Mouse (Mus musculus): ENCODE data around the gene Pwp2. TPM values are rescaled to one million over a fixed set of nuclear protein-coding genes. Genes with fewer than 3 reads are reported as not detected.
"Not testable (repeated sequence)": the region's sequence is repeated elsewhere in the genome, so short reads cannot be mapped to it uniquely, and the experiment has no call there.

The Pwp2 gene
- total RNA-seq, 2 experiments from 2014 or later, result 7.2 to 18.6 TPM

DNA sequence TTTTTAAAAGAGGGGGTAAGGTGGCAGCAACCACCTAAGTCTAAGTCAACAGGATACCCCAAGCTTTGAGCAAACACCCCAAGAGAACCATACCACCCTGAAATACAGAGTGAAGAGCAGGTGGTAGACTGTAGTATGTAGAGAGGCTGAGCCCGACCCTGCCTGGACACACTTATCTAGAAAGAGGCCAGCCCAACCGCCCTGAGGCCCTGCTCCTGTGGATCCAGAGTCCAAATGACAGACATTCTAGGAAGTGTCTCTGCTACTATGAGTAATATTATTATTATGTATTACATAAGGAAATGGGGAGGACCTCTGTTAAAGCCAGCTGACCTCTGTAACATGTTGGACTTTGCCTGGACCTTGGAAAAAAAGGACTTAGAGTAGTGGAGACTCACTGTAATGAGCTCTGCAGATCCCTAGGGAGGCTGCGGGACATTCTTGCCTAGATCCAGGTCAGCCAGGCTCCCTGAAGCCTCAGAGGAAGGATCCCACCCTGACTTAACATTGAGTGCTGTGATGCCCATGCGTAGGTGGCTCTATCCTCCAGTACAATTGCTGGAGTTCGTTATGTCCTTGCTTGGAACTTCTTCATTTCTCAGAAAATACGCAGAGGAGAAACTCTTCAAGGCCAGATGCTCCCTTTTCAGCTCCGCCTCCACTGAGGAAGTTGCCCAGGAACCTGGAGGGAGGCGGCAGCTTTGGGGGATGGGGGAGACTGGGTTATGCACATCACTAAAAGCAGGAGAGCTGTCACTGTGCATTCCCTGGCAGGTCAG, 41.0 kb downstream of the Pwp2 start:
- ATAC-seq (replicated peaks; ENCODE audit: poor library complexity), result peak; percentile 18; the same call in 1 of the 2 replicates

DNA sequence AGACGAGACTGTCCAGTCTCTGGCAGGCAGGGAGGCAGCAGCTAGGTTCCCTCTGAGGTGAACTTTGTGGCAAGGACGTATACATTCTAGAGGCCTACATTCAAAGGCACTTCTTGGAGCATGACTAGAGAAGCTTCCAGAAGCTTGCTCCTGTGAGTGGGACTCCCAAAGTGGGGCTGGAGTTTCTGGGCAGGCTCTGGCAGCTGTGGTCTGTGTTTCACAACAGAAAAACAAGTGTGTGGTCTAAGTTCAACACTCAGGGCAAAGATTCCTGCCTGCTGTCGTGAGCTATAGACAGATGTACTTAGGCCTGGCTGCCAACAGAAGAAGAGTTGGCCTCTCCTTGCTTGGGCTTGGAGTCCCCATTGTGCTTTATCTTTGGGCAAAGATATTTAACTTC, 44.1 kb downstream of the Pwp2 start:
- ATAC-seq (replicated peaks; ENCODE audit: poor library complexity), result no peak

DNA sequence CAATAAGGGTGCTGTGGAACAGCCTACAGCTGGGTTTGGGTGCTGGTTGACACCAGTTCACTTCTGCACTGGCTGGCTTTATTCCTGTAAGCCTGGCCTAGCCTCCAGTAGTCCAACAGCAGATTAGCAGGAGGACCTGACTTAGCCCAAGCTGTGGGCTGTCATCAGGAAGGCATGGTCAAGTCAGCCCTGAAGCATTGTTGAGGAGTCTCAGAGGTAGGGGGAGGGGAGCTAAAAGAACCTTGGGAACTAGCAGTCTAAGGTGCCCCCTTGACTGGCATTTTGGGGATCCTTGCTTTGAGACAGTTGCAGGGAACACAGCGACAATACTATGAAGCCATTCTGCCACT, 44.7 kb downstream of the Pwp2 start:
- no peak for ATAC-seq (replicated peaks; ENCODE audit: poor library complexity)

DNA sequence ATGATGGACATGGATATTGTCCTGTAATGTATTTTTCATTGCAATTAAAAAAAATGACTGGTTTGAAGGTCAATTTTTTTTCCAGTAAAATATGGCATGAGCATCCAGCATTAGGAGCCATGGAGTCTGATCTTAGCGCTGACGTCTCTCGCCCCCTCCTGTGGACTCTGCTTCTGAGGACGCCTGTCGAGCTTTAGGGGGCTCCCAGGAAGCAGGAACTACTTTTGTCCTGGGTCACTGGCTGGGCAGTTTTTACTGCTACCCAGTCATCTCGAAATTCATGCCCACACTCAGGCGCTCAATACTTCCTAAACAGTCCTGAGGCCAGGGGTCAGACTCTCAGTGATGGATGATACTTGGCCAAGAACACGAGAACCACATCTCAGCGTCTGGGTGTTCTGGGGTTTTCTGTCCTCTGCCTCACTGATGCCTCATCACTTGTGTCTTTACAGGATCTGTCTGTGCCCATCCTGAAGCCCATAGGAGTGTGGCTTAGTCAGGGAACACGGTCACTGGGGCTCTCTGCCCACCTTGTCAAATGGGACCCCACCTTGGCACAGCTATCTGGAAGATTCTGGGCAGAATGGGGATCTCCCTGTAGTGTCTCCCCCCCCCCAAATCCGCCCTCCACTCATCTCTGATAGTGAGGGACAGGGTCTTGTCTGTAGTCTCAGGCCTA, 45.2 kb downstream of the Pwp2 start:
- ATAC-seq (replicated peaks; ENCODE audit: poor library complexity), result no peak

DNA sequence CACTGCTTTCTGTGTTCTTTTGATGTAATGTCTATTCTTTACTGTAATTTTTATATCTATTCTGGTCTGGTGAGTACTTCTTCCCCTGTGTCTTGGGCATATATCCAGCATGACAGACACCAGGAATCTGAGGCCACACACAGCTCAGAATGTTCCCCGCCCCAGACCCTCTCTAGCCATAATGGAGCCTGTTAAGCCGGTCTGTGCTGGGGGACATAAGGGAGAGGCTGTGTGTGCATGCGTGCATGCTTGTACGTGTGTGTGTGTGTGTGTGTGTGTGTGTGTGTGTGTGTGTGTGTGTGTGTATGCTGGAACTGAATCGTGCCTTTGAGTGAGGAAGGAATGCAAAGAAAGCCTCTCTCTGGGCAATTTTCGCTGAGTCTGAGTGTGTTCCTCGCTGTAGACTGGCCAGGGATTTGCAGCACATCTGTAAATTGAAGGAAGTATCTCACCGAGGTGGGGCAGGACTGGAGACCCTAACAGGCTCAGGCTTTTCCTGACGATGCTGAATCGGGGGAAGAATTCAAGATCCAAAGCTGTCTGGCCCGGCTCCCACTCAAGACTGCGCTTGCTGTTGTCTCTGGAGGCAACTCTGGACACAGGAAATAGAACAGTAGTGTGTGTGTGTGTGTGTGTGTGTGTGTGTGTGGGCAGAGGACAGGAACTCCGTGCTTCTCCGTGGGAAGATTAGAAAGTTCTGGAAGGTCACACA, 46.0 kb downstream of the Pwp2 start:
- no peak for ATAC-seq (replicated peaks; ENCODE audit: poor library complexity)

DNA sequence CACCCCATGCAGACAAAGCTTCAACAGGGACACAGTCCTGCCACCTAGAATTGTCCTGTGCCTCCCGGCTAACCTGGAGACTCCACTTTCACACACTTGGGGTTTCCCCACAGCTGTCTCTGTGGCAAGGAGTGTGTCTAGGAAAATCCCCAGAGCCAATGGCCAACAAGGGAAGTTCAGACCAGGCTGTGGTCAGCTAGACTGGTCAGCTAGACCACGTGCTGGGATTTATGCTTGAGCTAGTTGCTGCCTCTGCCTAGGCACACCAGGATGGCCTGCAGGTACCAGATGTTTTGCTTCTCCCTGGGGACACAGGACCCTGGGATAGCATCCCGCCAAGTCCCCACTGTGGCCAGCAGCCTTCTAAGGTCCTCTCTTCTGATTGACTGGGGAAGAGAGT, 47.8 kb downstream of the Pwp2 start:
- no peak for ATAC-seq (replicated peaks; ENCODE audit: poor library complexity)

DNA sequence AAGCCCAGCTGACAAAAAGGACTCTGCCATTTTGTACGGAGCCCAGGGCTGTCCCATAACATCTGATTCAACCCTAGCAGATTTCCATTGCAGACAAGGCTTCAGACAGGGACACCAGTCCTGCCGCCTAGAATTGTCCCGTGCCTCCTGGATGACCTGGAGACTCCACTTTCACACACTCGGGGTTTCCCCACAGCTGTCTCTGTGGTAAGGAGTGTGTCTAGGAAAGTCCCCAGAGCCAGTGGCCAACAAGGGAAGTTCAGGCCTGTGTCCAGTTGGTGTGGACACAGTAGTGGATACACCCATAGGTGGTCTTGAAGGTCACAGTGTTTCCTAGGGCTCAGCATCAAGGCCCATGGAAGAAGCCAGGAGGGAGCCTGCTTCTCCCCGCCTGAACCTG, 49.0 kb downstream of the Pwp2 start:
- ATAC-seq (replicated peaks; ENCODE audit: poor library complexity), result no peak

DNA sequence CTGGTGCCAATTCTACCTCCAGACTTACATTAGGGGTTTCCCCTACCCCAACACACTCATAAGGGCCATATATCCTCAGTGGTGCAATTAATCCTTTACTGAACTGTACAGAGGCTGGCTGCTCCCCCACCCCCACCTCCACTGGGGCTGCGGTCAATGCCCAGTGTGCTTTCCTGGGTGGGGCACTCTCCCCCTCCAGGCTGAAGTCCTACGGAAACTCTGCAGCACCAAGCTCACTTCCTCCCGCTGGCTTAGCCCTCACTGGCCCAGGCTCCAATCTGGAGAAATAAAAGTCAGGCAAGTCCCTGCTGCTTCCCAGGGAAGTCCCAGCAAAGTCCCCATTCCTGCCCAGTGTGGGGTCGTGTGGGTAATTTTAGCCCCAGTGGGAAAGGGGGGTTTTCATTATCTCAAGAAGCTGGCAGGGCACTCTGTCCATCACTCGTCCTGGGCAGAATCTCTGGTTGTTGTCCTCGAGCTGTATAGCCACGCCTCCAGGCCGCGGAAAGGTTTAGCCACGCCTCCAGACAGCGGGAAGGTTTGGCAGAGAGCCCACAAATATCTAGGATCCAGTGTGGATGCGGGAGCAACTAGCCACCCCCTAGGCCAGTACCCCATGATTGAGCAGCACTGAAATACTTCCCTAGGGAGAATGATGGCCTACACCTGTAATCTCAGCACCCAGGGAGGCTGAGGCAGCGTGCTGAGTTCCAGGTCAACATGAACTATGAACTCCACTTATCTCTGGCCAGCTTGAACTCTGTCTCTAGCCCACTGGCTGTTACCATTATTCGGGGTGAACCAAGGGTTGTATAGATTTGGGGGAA, 49.8 kb downstream of the Pwp2 start:
- ATAC-seq (replicated peaks; ENCODE audit: poor library complexity), result peak; percentile 81

DNA sequence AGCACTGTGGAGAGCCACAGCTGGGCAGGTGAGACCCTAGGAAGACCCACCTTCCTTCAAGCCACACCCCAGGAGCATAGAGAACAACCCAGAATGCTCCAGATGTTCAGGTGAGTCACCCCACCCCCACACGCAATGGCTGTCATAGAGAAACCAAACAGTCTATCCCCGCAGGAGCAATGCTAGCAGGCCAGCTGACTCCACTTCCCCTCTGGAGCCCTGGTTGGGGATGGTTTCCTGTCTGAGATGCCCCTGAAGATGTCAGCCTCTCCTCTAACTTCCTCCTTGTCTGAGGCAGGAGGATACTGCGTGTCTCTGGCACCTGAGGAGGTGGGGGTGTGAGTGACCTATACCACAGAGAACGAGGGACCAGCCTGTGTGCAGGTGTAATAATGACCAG, 50.5 kb downstream of the Pwp2 start:
- ATAC-seq (replicated peaks; ENCODE audit: poor library complexity), result peak; percentile 71

DNA sequence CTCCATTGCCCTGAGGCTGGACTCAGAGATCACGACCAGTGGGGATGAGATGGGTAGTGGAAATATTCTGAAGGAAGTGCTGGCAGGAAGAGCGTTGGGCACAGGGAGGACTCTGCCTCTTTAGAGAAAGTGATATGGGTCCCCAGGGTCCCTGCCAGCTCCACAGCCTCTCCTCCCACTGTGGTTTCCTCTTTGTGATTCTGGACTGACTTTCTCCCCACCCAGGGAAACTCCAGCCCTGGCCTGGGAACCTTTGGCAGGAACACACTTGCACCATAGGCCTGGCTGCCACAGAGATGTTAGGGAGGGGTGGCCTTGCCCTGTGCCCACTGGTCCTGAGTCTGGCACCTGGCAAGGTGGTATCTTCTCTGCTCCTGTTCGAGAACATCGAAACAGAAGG, 55.0 kb downstream of the Pwp2 start:
- 0 out of 2 replicates have a peak, but pooled peaks have one; percentile 4 for ATAC-seq (replicated peaks; ENCODE audit: poor library complexity)

DNA sequence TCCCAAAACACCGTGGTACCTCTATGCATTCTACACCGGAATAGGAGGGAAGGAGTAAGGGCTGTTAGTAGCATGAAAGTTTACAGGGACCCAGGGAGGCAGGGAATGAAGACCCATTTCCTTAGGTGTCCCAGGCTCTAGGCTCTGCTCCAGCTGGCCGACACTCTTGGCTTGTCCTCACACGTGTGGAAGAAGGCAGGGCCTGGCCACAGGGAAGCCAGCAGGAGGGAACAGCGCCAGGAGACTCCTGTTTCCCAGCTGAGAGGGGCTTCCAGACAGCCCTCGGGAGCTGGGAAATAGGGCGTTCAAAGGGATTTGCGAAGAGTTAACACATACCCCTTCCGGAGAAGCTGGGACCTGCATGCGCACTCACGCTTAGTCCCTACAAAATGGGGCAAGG, 55.5 kb downstream of the Pwp2 start:
- ATAC-seq (replicated peaks; ENCODE audit: poor library complexity), result no peak

DNA sequence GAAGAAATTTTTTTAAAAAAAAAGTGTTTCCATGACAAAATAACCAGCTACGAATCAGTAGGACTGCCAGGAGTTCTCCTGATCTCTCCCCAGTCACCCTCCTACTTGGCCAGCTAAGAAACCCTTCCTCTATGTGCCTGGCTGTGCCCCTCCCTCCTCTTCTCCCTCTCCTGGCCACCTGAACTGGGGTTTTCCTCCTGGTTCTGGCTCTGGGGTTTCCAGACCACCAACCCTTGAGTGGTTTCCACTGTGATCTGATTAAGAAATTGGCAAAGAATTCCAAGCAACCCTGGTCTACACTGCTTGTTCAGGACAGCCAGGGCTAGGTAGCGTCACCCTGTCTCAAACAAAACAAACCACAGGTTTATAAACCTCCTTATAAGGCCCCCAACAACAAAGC, 56.3 kb downstream of the Pwp2 start:
- ATAC-seq (replicated peaks; ENCODE audit: poor library complexity), result no peak

DNA sequence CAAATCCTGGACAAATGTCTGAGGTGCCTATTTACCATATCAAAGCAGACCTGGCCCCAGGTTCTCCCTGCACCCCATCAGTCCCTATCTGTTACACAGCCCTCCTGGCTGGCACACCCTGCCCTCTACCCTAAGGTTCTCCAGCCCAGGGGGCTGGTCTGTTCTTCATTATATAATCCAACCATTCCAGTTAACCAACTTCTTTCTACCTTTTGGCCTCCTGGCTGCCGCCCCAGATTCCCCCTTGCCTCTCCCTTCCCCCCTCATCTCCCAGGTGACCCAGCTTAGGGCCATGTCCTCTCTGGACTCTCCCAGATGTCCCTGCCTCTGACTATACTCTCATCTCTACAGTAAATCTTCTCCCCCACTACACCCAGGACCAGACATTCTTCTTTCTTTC, 57.0 kb downstream of the Pwp2 start:
- no peak for ATAC-seq (replicated peaks; ENCODE audit: poor library complexity)

DNA sequence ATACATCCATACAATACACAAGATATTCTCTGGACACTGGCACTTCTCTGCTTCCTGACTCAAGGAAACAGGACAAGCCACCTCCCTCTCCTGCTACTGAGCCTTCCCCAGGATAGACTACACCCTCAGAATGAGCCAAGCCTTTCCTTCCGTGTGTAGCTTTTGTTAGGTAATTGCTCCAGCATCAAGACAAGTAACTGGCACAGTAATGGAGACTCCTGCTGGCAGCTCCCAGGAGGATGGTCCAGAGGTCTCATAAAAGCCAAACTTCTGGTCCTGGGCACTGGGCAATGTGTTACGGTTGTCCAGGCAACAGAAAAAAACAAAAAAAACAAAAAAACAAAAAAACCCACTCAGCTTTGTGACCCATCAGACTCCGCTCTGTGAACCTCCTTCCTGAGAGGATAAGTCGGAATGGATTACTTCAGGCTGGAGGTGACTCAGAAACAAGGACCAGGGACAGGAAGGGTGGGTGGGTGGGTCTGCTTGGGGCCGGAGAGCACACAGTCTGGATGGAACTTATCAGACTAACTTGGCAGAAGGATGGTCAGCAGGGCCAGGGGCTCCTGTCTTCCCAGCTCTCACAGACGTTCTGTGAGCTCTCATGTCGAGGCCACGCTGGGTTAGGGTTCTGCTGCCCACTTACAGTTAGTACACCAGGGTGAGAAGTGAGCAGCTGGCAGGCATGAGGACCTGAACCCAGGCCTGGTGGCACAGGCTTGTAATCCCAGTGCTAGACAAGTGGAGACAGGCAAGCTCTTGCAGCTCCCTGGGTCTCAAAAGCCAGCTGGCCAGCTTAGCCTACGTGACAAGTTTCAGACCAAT, 57.7 kb downstream of the Pwp2 start:
- no peak for ATAC-seq (replicated peaks; ENCODE audit: poor library complexity)

DNA sequence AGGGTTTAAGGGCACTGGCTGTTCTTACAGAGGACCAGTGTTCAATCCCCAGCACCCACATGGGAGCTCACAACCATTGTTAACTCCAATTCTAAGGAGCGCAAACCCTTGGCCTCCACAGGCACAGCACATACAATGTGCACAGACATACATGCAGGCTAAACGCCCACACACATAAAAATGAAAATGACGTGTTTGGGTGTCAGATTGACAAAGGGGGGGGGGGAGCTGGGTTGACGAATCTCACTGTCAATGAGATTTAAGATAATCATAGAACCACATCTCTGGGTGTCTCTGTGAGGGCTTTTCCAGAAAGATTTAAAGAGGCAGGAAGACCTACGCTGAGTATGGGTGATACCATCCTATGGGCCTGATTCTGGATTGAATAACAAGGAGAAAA, 58.6 kb downstream of the Pwp2 start:
- no peak for ATAC-seq (replicated peaks; ENCODE audit: poor library complexity)

DNA sequence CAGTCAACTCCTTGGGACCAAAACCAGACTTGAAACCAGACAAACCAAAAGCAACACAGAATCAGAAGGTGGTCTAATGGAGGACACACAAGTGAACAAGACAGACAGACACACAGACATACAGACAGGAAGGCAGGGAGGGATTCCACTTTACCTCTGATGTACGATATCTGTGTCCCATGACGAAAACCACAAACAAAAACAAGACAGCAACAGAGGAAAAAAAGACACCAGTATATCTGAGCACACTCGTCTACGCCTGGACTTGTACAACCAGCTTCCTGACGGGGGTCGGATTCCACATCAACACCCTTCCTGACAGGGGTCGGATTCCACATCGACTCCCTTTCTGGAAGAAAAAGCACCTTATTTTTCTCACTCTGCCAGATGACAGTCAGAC, 59.9 kb downstream of the Pwp2 start:
- not testable (repeated sequence) for ATAC-seq (replicated peaks; ENCODE audit: poor library complexity)

DNA sequence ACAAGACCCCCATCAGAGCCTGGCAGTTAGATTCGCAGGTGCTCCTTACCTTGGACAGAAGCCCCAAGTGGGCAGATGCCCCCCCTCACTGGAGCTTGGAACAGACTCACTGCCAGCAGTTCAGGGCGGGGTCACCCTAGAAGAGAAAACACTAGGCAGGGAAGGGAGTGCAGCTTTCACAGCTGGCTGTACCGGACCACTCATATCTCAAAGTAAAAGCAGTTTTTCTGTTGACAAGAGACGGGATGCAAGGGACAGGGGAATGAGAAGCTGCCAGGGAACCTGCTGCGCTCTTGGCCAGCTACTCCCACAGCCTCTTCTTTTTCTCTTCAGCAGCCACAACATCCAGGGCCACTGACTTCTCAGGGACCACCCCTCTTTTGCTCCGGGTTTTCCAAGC, 60.8 kb downstream of the Pwp2 start:
- ATAC-seq (replicated peaks; ENCODE audit: poor library complexity), result peak; percentile 60; the same call in 1 of the 2 replicates

Data from megakaryocyte progenitor cell, adult 5-6 weeks (primary cell).